Mouse (Mus musculus) induced T-regulatory cell, adult 2 months (primary cell): ENCODE measurements around the gene Tmub2.
"Not testable (repeated sequence)": the region's sequence is repeated elsewhere in the genome, so short reads cannot be mapped to it uniquely, and the experiment has no call there.

Source experiments
- DNase-seq: peaks from one replicate; pipeline ENCODE4 v3.0.0-alpha.2; 2012; ENCODE audit warnings: low read depth

The Tmub2 gene

DNA sequence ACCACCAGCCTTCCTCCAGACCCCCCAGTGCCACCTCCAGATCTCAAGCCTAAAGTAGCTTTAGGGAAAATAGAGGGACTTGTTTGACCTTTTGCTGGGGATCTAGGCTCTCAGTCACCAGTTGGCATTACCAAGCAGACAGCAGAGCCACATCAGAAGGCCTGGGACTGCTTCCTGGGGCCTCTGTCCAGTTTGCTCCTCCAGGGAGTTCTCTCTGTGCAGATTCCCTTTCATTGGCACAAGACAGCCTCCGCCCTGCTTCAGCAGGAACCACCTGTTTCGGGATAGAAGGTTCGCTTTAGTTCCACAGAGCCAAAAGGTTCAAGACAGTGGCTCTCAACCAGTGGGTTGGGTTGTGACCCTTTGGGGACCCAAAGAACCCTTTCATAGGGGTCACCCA lies 5.1 kb upstream of the Tmub2 start:
- DNase-seq, result no peak

DNA sequence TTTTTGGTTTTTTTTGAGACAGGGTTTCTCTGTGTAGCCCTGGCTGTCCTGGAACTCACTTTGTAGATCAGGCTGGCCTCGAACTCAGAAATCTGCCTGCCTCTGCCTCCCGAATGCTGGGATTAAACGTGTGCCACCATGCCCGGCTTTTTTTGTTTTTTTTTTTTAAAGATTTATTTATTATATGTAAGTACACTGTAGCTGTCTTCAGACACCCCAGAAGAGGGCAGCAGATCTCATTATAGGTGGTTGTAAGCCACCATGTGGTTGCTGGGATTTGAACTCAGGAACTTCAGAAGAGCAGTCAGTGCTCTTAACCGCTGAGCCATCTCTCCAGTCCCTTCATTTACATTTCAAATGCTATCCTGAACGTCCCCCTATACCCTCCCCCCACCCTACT lies 4.5 kb upstream of the Tmub2 start:
- DNase-seq, result not testable (repeated sequence)

DNA sequence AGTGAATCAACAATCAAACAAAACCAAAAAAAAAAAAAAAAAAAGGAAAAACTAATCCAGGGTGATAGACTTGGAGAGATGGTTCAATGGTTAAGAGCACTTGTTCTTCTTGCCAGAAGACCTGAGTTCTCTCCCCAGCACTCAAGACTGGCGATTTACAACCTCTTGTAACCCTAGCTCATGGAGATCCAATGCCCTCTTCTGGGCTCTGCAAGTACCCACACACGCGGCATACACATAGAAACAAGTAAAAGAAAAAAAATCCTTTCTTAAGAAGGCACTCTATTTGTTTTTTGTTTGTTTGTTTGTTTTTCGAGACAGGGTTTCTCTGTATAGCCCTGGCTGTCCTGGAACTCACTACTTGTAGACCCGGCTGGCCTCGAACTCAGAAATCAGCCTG lies 809 bp upstream of the Tmub2 start:
- DNase-seq, result peak; percentile 48

DNA sequence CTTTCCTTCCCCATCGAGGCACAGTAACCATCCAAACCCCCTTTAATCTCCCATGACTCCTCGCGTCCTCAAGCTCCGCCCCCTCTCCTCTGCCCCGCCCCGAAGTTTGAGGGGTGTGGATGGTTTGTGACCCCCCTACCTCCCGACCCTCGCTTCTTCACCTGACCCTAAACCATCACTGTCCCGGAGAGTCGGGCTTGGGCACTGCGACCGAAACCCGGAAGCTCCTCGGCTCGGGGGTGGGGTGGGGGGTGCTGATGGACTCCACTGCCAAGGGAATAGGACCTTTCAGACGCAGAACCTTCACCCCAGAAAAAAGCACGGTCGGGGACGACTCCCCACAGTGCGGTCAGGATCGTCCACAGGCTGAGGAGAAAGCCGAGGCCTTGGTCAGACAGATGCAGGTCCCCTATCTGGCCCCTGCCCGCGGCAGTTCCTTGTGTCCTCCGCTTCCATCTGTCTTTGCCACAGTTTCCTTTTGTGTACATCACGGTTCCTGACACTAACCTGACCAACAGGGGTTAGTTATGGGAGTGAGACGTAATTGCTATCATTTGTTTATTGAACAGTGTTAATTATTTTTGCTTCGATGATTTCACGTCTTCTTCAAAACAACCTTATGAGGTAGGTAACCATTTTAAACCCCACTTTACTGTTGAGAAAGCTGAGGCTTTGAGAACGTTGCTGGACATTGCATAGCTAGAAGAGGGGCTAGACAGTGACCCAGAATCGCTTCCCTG lies 534 bp downstream of the Tmub2 start:
- DNase-seq, result no peak

DNA sequence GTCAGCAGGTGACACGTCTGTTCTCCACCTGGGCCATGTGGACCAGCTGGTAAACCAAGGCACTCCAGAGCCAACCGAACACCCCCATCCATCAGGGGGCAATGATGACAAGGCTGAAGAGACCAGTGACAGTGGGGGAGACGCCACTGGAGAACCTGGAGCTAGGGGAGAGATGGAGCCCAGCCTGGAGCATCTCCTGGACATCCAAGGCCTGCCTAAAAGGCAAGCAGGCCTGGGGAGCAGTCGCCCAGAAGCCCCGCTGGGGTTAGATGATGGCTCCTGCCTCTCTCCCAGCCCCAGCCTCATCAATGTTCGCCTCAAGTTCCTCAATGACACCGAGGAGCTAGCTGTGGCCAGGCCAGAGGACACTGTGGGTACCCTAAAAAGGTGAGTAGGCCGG lies 2.8 kb downstream of the Tmub2 start:
- DNase-seq, result no peak

DNA sequence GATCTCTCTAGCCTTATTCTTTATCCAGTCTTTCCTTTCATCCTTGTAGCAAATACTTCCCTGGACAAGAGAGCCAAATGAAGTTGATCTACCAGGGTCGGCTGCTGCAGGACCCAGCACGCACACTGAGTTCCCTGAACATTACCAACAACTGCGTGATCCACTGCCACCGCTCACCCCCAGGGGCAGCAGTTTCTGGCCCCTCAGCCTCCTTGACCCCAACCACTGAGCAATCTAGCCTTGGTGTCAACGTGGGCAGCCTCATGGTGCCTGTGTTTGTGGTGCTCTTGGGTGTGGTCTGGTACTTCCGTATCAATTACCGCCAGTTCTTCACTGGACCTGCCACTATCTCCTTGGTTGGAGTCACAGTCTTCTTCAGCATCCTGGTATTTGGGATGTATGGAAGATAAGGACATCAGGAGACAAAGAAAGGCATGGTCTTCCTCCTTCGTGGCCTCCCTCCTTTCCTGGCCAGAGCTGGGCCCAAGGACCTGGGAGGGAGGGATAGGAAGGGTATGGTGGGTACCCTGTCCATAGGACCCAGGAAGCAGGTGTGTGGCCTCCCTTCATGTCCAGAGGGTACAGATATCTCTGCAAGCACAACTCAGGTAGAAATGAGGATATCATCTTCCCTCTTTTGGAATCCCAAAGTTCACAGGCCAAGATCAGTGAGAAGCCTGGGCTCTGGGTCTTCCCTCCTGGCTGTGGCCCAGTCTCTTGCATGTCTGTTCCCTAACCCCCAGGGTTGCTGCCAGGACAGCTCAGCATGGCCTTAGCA lies 3.5 kb downstream of the Tmub2 start:
- no peak for DNase-seq

DNA sequence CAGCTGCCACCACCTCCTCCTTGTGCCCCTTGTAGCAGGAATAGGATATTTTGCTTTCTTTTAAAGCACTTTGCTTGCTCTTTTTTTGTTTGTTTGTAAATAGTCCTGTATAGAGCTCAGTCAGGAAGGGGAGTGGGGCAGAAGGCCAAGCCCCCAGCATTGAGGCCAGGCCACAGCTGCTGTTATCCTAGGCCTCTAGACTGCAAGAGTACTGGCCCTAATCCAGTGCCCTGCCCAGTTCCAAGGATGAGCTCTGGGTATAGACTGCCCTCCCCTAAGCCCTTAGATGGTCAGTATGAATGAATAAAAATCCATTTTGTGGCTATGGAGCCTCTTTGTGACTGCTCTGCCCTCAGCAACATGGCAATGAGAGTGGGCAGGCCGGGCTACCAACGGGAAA lies 4.2 kb downstream of the Tmub2 start:
- DNase-seq, result no peak

DNA sequence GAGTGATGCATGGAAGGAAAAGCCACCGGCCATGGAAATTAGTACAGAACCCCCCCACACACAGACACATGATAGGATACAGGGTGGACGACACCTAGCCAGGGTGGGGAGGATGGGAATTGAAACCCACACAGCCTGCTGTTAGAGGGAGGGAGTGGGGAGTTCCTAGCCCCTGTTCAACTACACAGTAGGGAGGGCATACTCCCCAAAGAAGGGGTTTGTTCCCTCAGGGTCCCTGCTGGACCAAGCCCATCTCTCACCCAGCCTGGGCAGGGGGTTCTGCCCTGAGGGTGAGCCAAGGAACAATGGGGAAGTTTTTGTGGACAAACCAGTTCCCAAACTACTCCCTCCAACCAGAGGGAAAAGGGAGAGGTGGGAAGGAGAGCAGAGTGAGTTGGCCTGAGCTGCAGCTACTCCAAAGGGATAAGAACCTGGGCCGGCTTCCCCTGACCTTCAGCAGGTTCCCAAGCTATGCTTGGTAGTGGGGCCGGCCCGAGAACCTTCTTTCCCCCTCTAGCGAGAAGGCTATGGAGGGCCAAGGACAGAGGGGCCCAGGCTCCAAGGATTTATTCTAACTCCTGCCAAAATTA lies 4.9 kb downstream of the Tmub2 start:
- no peak for DNase-seq

DNA sequence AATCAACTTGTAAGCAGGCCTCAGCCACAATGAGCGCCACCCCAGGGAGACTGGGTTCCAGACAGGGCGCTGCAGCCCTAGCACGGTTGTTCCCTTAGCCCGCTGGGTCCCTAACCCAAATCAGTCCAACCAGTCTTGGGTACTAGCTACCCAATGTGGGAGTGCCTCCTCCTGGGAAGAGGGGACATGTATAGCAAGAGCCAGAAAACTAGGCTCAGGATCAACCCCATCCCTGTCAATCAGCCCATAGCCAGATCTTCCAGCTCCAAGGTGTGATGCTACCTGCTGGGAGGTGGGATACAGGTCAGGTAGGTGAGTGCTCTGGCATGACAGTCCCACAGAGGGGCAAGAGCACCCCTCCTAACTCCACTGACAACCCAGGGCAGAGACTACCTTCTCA lies 5.4 kb downstream of the Tmub2 start:
- DNase-seq, result no peak

DNA sequence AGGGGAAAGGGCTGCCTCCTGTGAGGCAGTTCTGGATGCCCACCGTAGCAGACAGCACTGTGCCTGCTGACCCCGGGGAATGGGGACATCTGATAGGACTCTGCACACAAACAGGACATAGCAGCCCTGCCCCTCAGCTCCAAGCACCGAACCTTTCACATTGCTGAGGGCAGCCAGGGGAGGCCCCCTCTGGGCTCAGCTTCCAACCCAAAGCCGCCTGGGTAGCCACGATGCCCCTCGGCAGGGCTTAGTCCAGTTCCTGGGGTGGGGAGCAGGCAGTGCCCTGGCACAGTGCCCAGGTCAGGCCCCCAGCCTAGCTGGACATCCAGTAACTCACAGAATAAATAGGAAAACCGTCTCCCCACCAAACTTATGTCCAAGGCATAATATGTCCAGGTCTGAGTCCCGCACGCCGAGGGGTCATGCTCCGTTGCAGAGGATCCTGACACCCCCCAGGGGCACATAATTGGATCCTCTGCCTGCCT lies 6.4 kb downstream of the Tmub2 start:
- no peak for DNase-seq

DNA sequence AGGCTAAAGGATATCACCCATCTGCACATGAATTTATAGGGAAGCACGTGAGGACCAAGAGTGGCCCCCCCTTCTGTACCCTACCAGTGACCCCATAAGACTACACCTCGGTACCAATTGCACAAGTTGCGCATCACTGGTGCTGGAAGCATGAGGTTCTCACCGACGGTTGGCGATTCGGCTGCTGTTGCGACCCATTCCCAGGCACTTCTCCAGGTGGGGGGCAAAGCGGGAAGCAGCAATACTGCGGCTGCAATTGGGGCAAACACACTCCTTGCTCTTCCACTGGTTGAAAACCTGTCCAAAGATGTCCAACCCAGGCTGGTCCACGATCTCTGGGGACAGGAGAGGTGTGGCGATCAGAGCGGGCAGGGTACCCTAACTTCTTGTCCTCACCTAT lies 9.2 kb downstream of the Tmub2 start:
- no peak for DNase-seq

DNA sequence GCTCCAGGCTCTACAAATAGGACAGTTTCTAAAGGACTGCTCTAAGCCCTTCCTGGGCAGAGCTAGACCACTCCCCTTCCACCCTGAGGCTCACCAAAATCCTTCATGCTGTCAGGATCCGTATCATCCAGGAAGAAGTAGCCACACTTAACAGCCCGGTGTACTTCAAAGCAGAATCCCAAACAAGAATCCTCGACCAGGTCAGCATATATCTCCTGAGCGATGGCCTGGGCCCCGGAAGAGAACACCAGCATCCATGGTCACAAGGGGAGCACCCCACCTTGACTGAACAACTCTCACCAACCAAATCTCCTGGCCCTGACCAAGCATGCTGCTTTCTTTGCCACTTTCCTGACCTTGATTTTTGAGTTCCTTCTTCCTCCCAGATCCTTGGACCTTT lies 9.7 kb downstream of the Tmub2 start:
- DNase-seq, result no peak

DNA sequence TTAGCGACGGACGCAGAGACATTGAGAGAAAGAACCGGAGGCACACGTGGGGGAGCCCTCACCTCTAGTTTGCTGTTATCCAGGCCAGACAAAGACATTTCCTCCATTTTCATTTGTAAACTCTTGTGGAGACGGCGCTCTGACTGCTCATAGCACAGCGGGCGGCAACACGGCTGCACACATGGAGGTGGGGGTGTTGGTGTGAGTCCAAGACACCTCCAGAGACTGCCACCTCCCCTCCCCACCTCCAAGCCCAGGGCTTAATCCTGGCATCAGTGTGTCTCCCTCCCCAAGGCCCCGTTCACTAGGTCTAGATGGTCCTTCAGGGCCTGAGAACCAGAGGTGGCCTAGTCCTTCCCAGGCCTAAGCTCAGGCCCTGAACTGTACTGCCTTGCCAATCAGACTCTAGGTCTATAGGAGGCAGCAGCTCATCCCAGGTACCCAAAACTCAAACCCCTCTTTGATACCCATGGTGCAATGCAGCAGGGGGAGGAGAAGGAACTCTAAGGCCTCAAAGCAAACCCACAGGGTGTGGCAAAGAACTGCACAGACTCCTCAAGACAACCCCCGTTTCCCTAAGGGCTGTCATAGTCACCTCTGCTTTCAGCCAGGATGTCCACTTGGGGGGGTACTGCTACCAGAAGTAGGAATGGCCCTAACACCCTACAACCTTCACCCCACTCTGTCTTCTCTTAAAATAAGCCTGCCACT lies 10.3 kb downstream of the Tmub2 start:
- no peak for DNase-seq

DNA sequence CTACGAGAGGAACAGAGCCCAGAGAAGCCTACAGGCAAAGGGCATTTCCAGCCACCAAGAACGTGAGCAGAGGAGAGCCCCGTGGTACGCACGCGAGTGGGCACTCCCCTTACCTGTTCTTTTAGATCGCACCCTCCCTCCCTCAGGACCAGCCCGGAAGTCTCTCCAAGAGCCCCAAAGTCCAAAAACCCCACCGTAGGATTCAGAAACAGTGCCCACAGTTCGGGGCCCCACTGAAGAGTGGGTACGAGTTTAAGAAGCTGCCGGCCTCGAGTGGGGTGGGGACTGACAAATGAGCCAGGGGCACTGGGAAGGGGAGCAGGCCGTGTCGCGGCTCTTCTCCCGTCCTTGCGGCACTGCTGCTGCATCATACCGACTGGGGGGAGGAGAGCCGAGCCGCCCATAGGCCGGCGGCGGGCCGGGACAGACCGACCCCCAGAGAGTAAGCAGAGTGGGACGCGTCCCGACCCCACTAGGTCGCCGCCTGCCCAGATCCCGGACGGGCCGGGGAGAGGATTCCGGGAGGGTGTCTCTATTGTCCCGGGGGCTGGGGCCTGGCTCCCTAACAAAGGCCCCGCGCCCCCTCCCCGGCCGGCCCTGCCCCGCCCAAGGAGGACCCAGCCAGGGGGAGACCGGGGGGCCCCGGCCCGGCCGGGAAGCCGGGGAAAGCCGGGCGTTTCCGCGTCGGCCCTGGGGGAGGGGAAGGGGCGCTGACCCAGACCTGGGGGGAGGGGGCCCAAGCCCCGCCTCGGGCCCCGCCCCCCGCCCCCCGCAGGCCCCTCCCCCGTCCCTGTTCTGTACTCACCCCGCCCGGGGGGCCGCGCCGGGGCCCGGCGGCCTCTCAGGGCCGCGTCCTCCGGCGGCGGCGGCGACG lies 11.1 kb downstream of the Tmub2 start:
- DNase-seq, result peak; percentile 85

DNA sequence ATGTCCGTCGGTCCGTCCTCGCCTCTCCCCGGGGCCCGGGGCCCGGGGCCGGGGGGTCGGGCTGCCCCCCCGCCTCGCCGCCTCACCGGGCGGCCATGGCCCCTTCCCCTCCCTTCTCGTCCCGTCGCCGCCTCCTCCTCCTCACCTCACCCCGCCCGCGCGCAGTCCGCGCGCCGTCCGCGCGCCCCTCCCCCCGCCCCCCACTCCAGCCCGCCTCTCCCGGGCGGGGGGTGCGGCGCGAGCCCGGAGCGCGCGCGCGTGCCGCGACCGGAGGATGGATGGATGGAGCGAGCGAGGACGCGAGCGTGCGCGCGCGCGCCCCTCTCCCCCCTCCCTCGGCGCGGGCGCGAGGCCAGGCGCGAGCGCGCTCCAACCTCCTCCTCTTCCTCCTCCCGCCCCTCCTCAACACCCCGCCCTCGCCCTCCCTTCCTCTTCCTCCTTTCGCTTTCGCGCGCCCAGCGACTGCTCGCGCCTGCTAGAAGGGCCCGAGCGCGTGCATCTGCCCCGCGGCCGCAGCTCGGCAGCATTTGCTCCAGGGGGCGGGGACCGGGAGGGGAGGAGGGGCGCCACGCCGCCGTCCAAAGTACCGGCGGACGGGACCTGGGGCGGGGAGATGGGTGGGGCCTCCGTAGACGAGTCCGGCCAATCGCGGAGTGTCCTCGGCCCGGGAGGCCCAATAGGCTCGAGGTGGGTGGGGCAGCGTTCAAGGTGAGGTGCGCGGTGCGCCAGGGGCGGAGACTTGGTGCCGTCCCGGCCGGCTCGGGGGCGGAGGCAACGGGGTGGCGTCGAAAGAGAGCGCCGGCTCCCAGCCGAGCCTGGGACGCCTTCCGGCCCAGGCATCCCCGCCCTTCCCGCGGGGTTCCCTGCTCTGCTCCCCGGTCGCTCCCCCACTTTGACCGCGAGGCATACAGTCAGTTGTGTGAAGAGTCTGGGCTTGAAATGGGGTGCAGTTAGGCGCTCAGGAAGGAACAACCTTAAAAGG lies 12.1 kb downstream of the Tmub2 start, which contains the start of gene Atxn7l3:
Atxn7l3 (minus strand) TSS at position 141 of the 982 bp plus-strand sequence.
- peak; percentile 99 for DNase-seq

DNA sequence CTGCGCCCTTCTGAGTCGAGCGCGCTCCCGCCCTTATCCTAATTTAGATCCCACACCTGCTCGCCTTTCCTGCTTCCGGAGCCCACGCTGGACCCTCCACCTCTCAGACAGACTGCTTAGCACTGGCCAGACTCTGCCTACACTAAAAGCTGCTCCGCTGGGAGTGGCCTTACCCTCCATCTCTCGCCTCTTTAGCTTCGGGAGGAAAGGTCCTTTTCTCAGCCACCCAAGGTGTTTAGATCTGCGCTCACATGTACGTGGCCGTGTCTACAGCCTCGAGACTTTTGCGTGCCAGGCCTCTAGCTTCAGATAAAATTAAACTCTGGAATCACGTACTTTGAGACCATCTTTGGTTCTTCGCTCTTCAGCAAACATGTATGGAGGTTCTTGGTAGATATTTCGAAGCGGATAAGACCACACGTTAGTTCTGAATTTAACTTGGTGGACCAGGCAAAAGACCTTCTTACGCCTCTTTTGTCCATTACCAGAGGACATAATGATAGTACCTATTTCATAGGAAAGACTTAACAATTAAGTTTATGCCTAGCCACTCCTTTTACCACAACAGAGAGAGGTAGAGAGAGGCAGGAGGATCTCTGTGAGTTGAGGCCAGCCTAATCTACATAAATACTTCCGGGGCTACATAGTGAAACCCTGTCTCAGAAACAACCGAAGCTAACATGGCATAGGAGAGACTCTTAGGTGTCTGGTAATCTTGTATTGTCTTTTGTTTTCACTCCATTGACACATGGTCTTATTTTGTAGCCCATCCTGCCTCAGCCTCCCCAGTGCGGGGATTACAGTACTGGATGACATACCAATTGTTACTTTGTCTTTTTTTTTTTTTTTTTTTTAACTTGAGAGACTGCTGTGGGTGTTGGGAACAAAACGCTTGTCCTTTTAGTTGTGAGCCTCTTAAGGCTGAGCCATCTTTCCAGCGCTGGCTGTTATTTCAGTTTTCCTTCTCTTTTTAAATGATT lies 13.1 kb downstream of the Tmub2 start:
- peak; percentile 83 for DNase-seq

DNA sequence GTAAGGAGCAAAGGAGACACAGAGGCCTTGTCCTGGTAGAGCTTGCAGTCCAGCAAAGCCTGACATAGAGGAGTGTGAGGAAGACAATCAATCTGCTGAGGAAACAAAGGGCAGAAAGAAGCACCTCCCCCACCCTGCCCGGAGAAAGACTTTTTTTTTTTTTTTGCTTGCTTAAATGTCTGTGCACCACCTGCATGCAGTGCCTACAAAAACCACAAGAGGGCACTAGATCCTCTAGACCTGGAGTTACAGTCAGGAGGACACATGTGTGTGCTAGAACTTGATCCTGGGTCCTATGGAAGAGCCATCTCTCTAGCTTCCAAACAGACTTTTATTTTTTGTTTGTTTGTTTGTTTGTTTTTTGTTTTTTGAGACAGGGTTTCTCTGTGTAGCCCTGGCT lies 15.1 kb downstream of the Tmub2 start:
- peak; percentile 92 for DNase-seq

DNA sequence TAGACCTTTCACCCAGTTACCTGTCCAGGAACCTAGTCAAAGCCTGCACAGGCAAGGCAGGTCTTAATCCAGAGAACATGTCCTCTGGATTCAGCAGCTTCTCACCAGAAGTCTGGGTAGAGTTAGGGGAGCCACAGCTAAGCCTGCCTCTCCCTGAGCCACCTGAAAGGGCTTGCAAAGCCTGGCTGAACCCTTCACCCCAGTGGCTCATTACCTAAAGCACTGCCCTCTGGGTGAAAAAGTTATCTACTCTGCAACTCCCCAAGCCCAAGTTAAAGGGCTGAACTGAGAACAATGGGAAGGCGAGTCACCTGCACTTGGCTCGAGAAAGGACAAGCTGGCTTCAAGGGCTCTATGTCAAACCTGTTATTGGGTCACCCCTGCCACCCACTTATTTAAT lies 19.4 kb downstream of the Tmub2 start:
- DNase-seq, result no peak

DNA sequence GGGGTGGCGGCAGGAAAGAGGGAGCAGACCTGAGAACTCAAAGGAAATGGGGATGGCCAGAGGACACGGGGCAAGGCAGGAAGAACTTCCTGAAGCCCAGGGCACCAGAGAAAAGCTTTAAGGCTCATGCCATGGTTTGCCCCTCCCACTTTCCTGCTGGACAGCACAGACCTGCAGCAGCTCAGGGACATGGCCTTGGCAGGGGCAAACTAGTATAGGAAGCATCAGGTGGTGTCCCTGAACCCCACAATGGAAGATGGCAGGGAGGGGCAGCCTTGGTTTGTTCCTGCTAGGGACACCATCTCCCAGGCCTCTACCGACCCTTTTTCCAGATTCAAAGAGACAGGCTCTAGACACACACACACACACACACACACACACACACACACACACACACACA lies 20.6 kb downstream of the Tmub2 start:
- DNase-seq, result no peak
